Mouse (Mus musculus) CH12.LX (cell line): ENCODE data around the gene Gm20388. TPM values are rescaled to one million over a fixed set of nuclear protein-coding genes. Genes with fewer than 3 reads are reported as not detected.
A peak's percentile ranks its signal among the peaks of the same experiment; 100 is the strongest.

ENCODE experiments used
- DNase-seq: peaks from one replicate; pipeline ENCODE4 v3.0.0-alpha.2; 2013; ENCODE audit errors: extremely low read depth
- H3K27ac ChIP-seq: 2 replicates; pipeline ENCODE4 v1.5.1; 2012; ENCODE audit warnings: low read depth, mild to moderate bottlenecking, control low read depth, moderate library complexity; ENCODE audit not compliant: insufficient read depth
- H3K27me3 ChIP-seq: replicated peaks from 2 replicates; pipeline ENCODE3; 2012; ENCODE audit warnings: inconsistent platforms
- H3K36me3 ChIP-seq, 2 experiments: replicated peaks in 1 of 2; 2 replicates each; pipeline versions ENCODE3 to v1.6.1; 2012; ENCODE audit warnings: inconsistent platforms in 1 of 2, low read length in 1 of 2, mild to moderate bottlenecking in 1 of 2, mixed read lengths in 1 of 2, moderate library complexity in 1 of 2; ENCODE audit not compliant: control insufficient read depth in 1 of 2, insufficient read depth in 1 of 2
- H3K4me1 ChIP-seq, 2 experiments: 2 replicates each; pipeline ENCODE4 v1.6.1; 2012; ENCODE audit warnings: inconsistent platforms in 1 of 2, moderate library complexity in 1 of 2; ENCODE audit not compliant: insufficient read depth in 2 of 2, control insufficient read depth in 1 of 2
- H3K4me2 ChIP-seq: 2 replicates; pipeline ENCODE4 v1.6.1; 2012; ENCODE audit warnings: low read depth, mild to moderate bottlenecking, control low read depth; ENCODE audit not compliant: poor library complexity, insufficient read depth, severe bottlenecking
- H3K4me3 ChIP-seq, 3 experiments: fragments of 150-350 bp in 1 of 3; sonication (generic) in 1 of 3; replicated peaks in 1 of 3; 2 replicates each; pipeline versions ENCODE3 to v1.5.1; 2011 to 2012; ENCODE audit warnings: low read depth in 2 of 3, low read length in 2 of 3, mild to moderate bottlenecking in 2 of 3, moderate library complexity in 2 of 3, control low read depth in 1 of 3, improper control_type of control experiment in 1 of 3, inconsistent platforms in 1 of 3, mixed read lengths in 1 of 3; ENCODE audit not compliant: poor library complexity in 1 of 3
- H3K79me2 ChIP-seq: replicated peaks from 2 replicates; pipeline ENCODE4 v1.6.1; 2012; ENCODE audit warnings: mild to moderate bottlenecking, moderate library complexity; ENCODE audit not compliant: control insufficient read depth, poor library complexity, insufficient read depth, severe bottlenecking; ENCODE audit errors: extremely low read depth
- H3K9ac ChIP-seq: 2 replicates; pipeline ENCODE4 v1.6.1; 2012; ENCODE audit warnings: low read depth, mild to moderate bottlenecking, control low read depth, moderate library complexity; ENCODE audit not compliant: insufficient read depth
- H3K9me3 ChIP-seq: replicated peaks from 2 replicates; pipeline ENCODE3; 2012; ENCODE audit warnings: low read length, inconsistent platforms, mixed read lengths
- CHD1 ChIP-seq: IDR thresholded peaks from 2 replicates; pipeline ENCODE4 v1.6.1; 2012; ENCODE audit warnings: low read depth, low read length, improper control_type of control experiment, inconsistent platforms
- CHD2 ChIP-seq: IDR thresholded peaks from 2 replicates; pipeline ENCODE4 v1.6.1; 2011; ENCODE audit warnings: low read length, improper control_type of control experiment
- CTCF ChIP-seq, 2 experiments: IDR thresholded peaks in 1 of 2; conservative IDR thresholded peaks in 1 of 2; 2 replicates each; pipeline ENCODE4 v1.5.1; 2011 to 2012; ENCODE audit warnings: low read depth in 2 of 2, low read length in 2 of 2, improper control_type of control experiment in 1 of 2, inconsistent platforms in 1 of 2, mild to moderate bottlenecking in 1 of 2, moderate library complexity in 1 of 2
- E2F4 ChIP-seq: IDR thresholded peaks from 2 replicates; pipeline ENCODE4 v1.6.1; 2011; ENCODE audit warnings: low read depth, low read length, improper control_type of control experiment; ENCODE audit not compliant: insufficient replicate concordance
- ETS1 ChIP-seq: conservative IDR thresholded peaks from 2 replicates; pipeline ENCODE4 v1.6.1; 2012; ENCODE audit warnings: low read depth, mild to moderate bottlenecking, inconsistent platforms, low read length, improper control_type of control experiment, moderate library complexity
- GABPA ChIP-seq: IDR thresholded peaks from 2 replicates; pipeline ENCODE4 v1.6.1; 2012; ENCODE audit warnings: low read depth, low read length, improper control_type of control experiment, inconsistent platforms; ENCODE audit not compliant: insufficient replicate concordance
- IRF4 ChIP-seq: IDR thresholded peaks from 2 replicates; pipeline ENCODE4 v1.6.1; 2014; ENCODE audit warnings: low read depth, mild to moderate bottlenecking, inconsistent platforms, low read length, improper control_type of control experiment
- JUND ChIP-seq: conservative IDR thresholded peaks from 2 replicates; pipeline ENCODE4 v1.6.1; 2011; ENCODE audit warnings: low read depth, low read length, improper control_type of control experiment
- KAT2A ChIP-seq: IDR thresholded peaks from 2 replicates; pipeline ENCODE4 v1.6.1; 2012; ENCODE audit warnings: low read length, improper control_type of control experiment, inconsistent platforms; ENCODE audit not compliant: insufficient replicate concordance
- MAFK ChIP-seq: IDR thresholded peaks from 2 replicates; pipeline ENCODE4 v1.6.1; 2011; ENCODE audit warnings: low read length, improper control_type of control experiment; ENCODE audit not compliant: insufficient replicate concordance
- MAX ChIP-seq: IDR thresholded peaks from 2 replicates; pipeline ENCODE4 v1.6.1; 2011; ENCODE audit warnings: low read length, improper control_type of control experiment
- MAZ ChIP-seq: IDR thresholded peaks from 2 replicates; pipeline ENCODE4 v1.6.1; 2012; ENCODE audit warnings: low read depth, mild to moderate bottlenecking, inconsistent platforms, low read length, improper control_type of control experiment, moderate library complexity
- MEF2A ChIP-seq: IDR thresholded peaks from 2 replicates; pipeline ENCODE4 v1.6.1; 2014; ENCODE audit warnings: low read depth, mild to moderate bottlenecking, inconsistent platforms, low read length, improper control_type of control experiment, borderline replicate concordance
- MXI1 ChIP-seq: IDR thresholded peaks from 2 replicates; pipeline ENCODE4 v1.6.1; 2011; ENCODE audit warnings: mild to moderate bottlenecking, low read depth, low read length, improper control_type of control experiment
- MYC ChIP-seq: IDR thresholded peaks from 2 replicates; pipeline ENCODE4 v1.6.1; 2011; ENCODE audit warnings: low read depth, mild to moderate bottlenecking, improper control_type of control experiment, low read length
- NELFE ChIP-seq: IDR thresholded peaks from 2 replicates; pipeline ENCODE4 v1.6.1; 2011; ENCODE audit warnings: low read depth, low read length, improper control_type of control experiment
- NRF1 ChIP-seq: IDR thresholded peaks from 2 replicates; pipeline ENCODE4 v1.6.1; 2014; ENCODE audit warnings: low read depth, mild to moderate bottlenecking, inconsistent platforms, low read length, improper control_type of control experiment, moderate library complexity
- PAX5 ChIP-seq: IDR thresholded peaks from 2 replicates; pipeline ENCODE4 v1.6.1; 2012; ENCODE audit warnings: low read length, inconsistent platforms, mixed read lengths
- POLR2AphosphoS2 ChIP-seq: IDR thresholded peaks from 2 replicates; pipeline ENCODE4 v1.6.1; 2011; ENCODE audit warnings: low read depth, low read length, improper control_type of control experiment
- RAD21 ChIP-seq: IDR thresholded peaks from 2 replicates; pipeline ENCODE4 v1.6.1; 2011; ENCODE audit warnings: low read depth, mild to moderate bottlenecking, low read length, improper control_type of control experiment, moderate library complexity
- RCOR1 ChIP-seq: conservative IDR thresholded peaks from 2 replicates; pipeline ENCODE4 v1.6.1; 2012; ENCODE audit warnings: low read depth, mild to moderate bottlenecking, inconsistent platforms, low read length, improper control_type of control experiment
- SIN3A ChIP-seq: IDR thresholded peaks from 2 replicates; pipeline ENCODE4 v1.6.1; 2012; ENCODE audit warnings: low read length, improper control_type of control experiment, inconsistent platforms
- SMC3 ChIP-seq: IDR thresholded peaks from 2 replicates; pipeline ENCODE4 v1.6.1; 2011; ENCODE audit warnings: low read depth, low read length, improper control_type of control experiment
- TBP ChIP-seq: conservative IDR thresholded peaks from 2 replicates; pipeline ENCODE4 v1.6.1; 2011; ENCODE audit warnings: low read depth, low read length, improper control_type of control experiment
- TCF12 ChIP-seq: IDR thresholded peaks from 2 replicates; pipeline ENCODE4 v1.6.1; 2014; ENCODE audit warnings: low read depth, mild to moderate bottlenecking, inconsistent platforms, low read length, improper control_type of control experiment
- UBTF ChIP-seq: IDR thresholded peaks from 2 replicates; pipeline ENCODE4 v1.6.1; 2012; ENCODE audit warnings: low read depth, mild to moderate bottlenecking, inconsistent platforms, low read length, improper control_type of control experiment, moderate library complexity
- USF1 ChIP-seq: IDR thresholded peaks from 2 replicates; pipeline ENCODE4 v1.6.1; 2014; ENCODE audit warnings: low read depth, mild to moderate bottlenecking, inconsistent platforms, low read length, improper control_type of control experiment
- ZC3H11A ChIP-seq: IDR thresholded peaks from 2 replicates; pipeline ENCODE4 v1.6.1; 2012; ENCODE audit warnings: low read depth, mild to moderate bottlenecking, inconsistent platforms, low read length, improper control_type of control experiment
- ZNF384 ChIP-seq: IDR thresholded peaks from 2 replicates; pipeline ENCODE4 v1.6.1; 2012; ENCODE audit warnings: low read depth, low read length, improper control_type of control experiment, inconsistent platforms
- dilution Hi-C: fragments of 300-500 bp; cut with MboI; formaldehyde crosslinking; loops from 2 replicates; pipeline ENCODE4 v1.14.3; 2020; ENCODE audit warnings: low sequenced_read_pairs; ENCODE audit not compliant: extremely low pct_unique_long_range_greater_than_20kb, extremely low pct_ligation_motif_present
- in situ Hi-C: fragments of 300-500 bp; cut with MboI; formaldehyde crosslinking; loops from 3 replicates; pipeline ENCODE4 v1.14.3; 2019; ENCODE audit warnings: low sequenced_read_pairs, low pct_ligation_motif_present, low pct_unique_long_range_greater_than_20kb, mixed read lengths
- polyA plus RNA-seq: library from polyadenylated mRNA; unstranded; fragments of >175 nt; gene quantifications from 2 replicates; pipeline ENCODE4 v1.2.1, GENCODE M21; 2012; ENCODE audit warnings: low read depth; ENCODE audit not compliant: insufficient read length
- total RNA-seq, 2 experiments: library from RNA; depleted of rRNA; stranded (reverse); fragments of 300-350 nt in 1 of 2; fragments of >200 nt in 1 of 2; gene quantifications; 2 replicates each; pipeline ENCODE4 v1.2.3; 2012 to 2014

Gene Gm20388
- total and polyA plus RNA-seq, 3 experiments: 14.8 to 26.3 (median 22.2) TPM

- Histone ChIP-seq H3K36me3 (peaks cover 4 to 28% of the 10 kb centered on the region in 2 experiments), H3K27me3 (no peaks in the 10 kb centered on the region), H3K9me3 (no peaks in the 10 kb centered on the region), H3K4me3 (peak overlapping the region; percentile 59 to 99 (median 95)), H3K27ac (peak overlapping the region; percentile 43; the same call in 1 of the 2 replicates), H3K79me2 (peaks cover 67% of the 10 kb centered on the region), H3K4me2 (no peak overlapping the region), H3K9ac (peak overlapping the region; percentile 99), H3K4me1 (peaks cover 6 to 41% of the 10 kb centered on the region in 2 experiments)
- dilution Hi-C loops (no loop called here), in situ Hi-C loops (no loop called here)
- DNase-seq: no peak
- 0 out of 2 replicates have a peak, but pooled peaks have one; percentile 63 for TF ChIP-seq UBTF
- no peak for TF ChIP-seq TBP
- no peak for TF ChIP-seq CTCF (conservative IDR thresholded peaks at IDR 0.05 in 1 of 2, IDR thresholded peaks at IDR 0.05 in 1 of 2; ENCODE audit: low read depth in 2 of 2, low read length in 2 of 2)
- TF ChIP-seq CHD2: no peak
Measured at GRCm38 (mm10) chr8:123041774-123042105, 3131.1 kb downstream of the Gm20388 start.

- Histone ChIP-seq H3K27ac (peak within 1 kb of the TSS; percentile 86), H3K4me2 (peak within 1 kb of the TSS; percentile 85), H3K9ac (peak within 1 kb of the TSS; percentile 99), H3K79me2 (peaks cover 60% of the 10 kb centered on the region), H3K27me3 (no peaks in the 10 kb centered on the region), H3K4me3 (peak within 1 kb of the TSS; percentile 83 to 99 (median 95)), H3K36me3 (peaks cover 4 to 23% of the 10 kb centered on the region in 2 experiments), H3K9me3 (no peaks in the 10 kb centered on the region), H3K4me1 (peaks cover 6 to 35% of the 10 kb centered on the region in 2 experiments)
- in situ Hi-C loops: no loop called here
- DNase-seq: peak; percentile 99
- dilution Hi-C loops: no loop called here
- peak; percentile 84; the same call in 1 of the 2 replicates for TF ChIP-seq POLR2AphosphoS2
- no peak for TF ChIP-seq SMC3
- peak; percentile 99 for TF ChIP-seq SIN3A
- TF ChIP-seq RAD21: no peak; the same call in 1 of the 2 replicates
- no peak for TF ChIP-seq RCOR1
- TF ChIP-seq CTCF (conservative IDR thresholded peaks at IDR 0.05 in 1 of 2, IDR thresholded peaks at IDR 0.05 in 1 of 2; ENCODE audit: low read depth in 2 of 2, low read length in 2 of 2): 0 out of 4 replicates have a peak, but pooled peaks of 1 of the 2 experiments have one; percentile 22
- peak; percentile 56; the same call in 1 of the 2 replicates for TF ChIP-seq MEF2A
- TF ChIP-seq ZC3H11A: no peak
- peak; percentile 73 for TF ChIP-seq MAZ
- peak; percentile 41; the same call in 1 of the 2 replicates for TF ChIP-seq NRF1
- TF ChIP-seq GABPA: peak; percentile 72
- TF ChIP-seq KAT2A: peak; percentile 70; the same call in 1 of the 2 replicates
- TF ChIP-seq ETS1: peak; percentile 52
- no peak for TF ChIP-seq CHD1
- peak; percentile 75 for TF ChIP-seq TCF12
- TF ChIP-seq E2F4: no peak
- TF ChIP-seq ZNF384: 0 out of 2 replicates have a peak, but pooled peaks have one; percentile 3
- peak; percentile 52; the same call in 1 of the 2 replicates for TF ChIP-seq UBTF
- peak; percentile 91 for TF ChIP-seq CHD2
- peak; percentile 71; the same call in 1 of the 2 replicates for TF ChIP-seq MXI1
- TF ChIP-seq MYC: peak; percentile 68; the same call in 1 of the 2 replicates
- no peak for TF ChIP-seq JUND
- TF ChIP-seq USF1: 0 out of 2 replicates have a peak, but pooled peaks have one; percentile 5
- peak; percentile 76; the same call in 1 of the 2 replicates for TF ChIP-seq TBP
- TF ChIP-seq MAFK: no peak
- TF ChIP-seq PAX5: no peak
- peak; percentile 78 for TF ChIP-seq MAX
- peak; percentile 73; the same call in 1 of the 2 replicates for TF ChIP-seq IRF4
- TF ChIP-seq NELFE: peak; percentile 92
Measured at GRCm38 (mm10) chr8:123042158-123042973, 3131.7 kb downstream of the Gm20388 start, which contains the start of gene Ankrd11. Gene Ankrd11, minus strand, starts transcription at chr8:123042277.
